Mouse (Mus musculus): ENCODE data around the gene Cacnb2. TPM values are rescaled to one million over a fixed set of nuclear protein-coding genes. Genes with fewer than 3 reads are reported as not detected.

Gene Cacnb2
- total and polyA plus RNA-seq, 3 experiments: not detected

DNA sequence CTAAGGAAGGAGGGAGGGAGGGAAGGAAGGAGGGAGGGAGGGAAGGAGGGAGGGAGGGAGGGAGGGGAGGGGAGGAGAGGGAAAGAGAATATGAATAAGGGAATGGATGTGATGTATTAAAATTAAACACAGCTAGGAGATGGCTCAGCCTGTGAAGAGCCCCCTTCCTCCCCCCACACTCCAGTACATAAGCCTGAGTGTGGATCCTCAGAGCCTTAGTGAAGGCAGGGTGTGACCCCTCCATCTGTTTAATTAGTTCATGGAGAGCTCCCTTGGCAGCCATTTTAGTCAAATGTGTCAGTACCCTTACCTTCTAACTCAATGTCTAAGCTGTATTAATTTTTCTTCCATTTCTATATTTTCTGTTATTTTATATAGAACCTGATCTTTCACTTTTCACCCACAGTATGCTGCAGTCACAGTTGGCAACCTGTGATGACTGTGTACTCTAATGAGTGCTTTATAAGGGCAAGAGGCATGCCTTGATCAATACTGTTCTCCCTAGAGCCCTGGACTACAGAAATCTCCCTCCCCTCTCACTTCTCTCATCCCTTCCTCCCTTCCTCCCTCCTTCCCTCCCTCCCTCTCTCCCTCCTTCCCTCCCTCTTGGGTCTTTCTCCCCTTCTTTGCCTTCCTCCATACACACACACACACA is 4.9 kb upstream of the Cacnb2 start:
- no peaks in the 10 kb centered on the region for H3K9me3 ChIP-seq (replicated peaks; ENCODE audit: insufficient read depth, low read length)
- H3K36me3 ChIP-seq (ENCODE audit: control insufficient read depth in 1 of 2, insufficient read depth in 2 of 2, low read length in 2 of 2): no peaks in the 10 kb centered on the region
- H3K27me3 ChIP-seq (ENCODE audit: control insufficient read depth in 1 of 2, insufficient read depth in 2 of 2, low read length in 2 of 2): no peaks in the 10 kb centered on the region
- no peaks in the 10 kb centered on the region for H3K4me1 ChIP-seq (ENCODE audit: control insufficient read depth in 1 of 2, insufficient read depth in 2 of 2, low read length in 2 of 2)
- no peak for DNase-seq (ENCODE audit: low read depth, low spot score)
- TF ChIP-seq NELFE (IDR thresholded peaks at IDR 0.05; ENCODE audit: low read depth, low read length) (no peak), TCF12 (IDR thresholded peaks at IDR 0.05; ENCODE audit: low read depth, low read length) (no peak), RCOR1 (IDR thresholded peaks at IDR 0.05; ENCODE audit: low read depth, low read length) (no peak), ELF1 (IDR thresholded peaks at IDR 0.05; ENCODE audit: low read depth, low read length) (no peak), MAZ (IDR thresholded peaks at IDR 0.05; ENCODE audit: low read depth, low read length) (no peak), MAX (IDR thresholded peaks at IDR 0.05; ENCODE audit: low read length) (no peak), CHD2 (IDR thresholded peaks at IDR 0.05; ENCODE audit: low read length) (no peak), TBP (IDR thresholded peaks at IDR 0.05; ENCODE audit: low read depth, low read length) (no peak), USF2 (IDR thresholded peaks at IDR 0.05; ENCODE audit: borderline replicate concordance in 1 of 2, insufficient read depth in 1 of 2, low read depth in 1 of 2, low read length in 2 of 2) (no peak), MAFK (IDR thresholded peaks at IDR 0.05; ENCODE audit: borderline replicate concordance, low read depth, low read length) (no peak), MEF2A (IDR thresholded peaks at IDR 0.05; ENCODE audit: extremely low read depth, insufficient replicate concordance, low read depth, low read length, poor library complexity, severe bottlenecking) (no peak)
- no peaks in the 10 kb centered on the region for H3K79me2 ChIP-seq (ENCODE audit: control insufficient read depth, insufficient read depth, low read length, poor library complexity)
- no peak overlapping the region for H3K27ac ChIP-seq (ENCODE audit: control insufficient read depth, low read depth, low read length)
- H3K9ac ChIP-seq (ENCODE audit: control insufficient read depth, low read depth, low read length, poor library complexity, severe bottlenecking): no peak overlapping the region
- H3K4me3 ChIP-seq (ENCODE audit: control insufficient read depth in 1 of 2, insufficient read depth in 1 of 2, low read depth in 2 of 2, low read length in 2 of 2): no peak overlapping the region

DNA sequence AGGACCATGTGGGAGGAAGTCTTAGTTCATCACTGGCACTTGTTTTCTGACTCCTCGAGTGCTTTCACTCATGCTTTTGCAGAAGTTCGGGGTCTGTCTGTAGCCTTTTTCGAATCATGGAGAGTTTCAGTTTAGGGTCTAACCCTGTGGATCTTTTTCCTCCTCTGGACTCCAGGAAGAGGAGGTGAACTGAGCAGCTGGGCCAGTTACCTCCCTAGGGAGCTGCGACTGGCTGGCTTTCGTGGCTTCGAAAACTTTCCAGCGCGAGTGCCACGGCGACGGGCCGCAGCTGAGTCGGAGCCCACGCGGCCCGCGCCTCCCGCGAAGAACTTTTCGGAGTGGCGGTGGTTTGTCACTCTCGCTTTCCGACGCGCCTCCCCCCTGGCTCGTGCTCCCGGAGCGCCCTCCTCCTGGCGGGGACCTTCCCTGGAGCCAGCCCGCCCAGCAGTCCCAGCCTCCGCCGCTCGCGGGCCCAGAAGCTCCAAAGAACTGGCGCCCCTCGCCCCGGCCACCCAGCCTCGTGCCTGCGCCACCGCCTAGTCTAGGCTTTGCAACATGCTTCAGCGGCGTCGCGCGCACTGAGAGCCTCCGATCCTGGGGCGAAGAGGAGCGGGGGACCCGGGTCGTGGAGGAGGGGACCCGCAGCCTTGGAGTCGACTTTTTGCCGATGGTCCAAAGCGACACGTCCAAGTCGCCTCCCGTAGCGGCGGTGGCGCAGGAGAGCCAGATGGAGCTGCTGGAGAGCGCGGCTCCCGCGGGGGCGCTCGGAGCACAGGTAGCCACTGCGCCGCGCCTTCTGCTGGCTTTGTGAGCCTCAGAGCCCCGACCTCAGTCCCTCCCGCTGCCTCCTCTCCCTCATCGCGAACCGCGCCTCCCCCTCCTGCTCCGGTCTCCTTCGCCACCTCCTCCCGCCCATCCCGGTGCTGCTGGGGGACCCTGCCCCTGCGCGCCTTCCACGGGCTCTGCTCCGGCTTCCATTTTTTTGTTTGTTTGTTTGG is 1.2 kb downstream of the Cacnb2 start:
- no peak overlapping the region for H3K4me3 ChIP-seq (ENCODE audit: control insufficient read depth in 1 of 2, insufficient read depth in 1 of 2, low read depth in 2 of 2, low read length in 2 of 2)
- H3K9ac ChIP-seq (ENCODE audit: control insufficient read depth, low read depth, low read length, poor library complexity, severe bottlenecking): no peak overlapping the region
- H3K27me3 ChIP-seq (ENCODE audit: control insufficient read depth in 1 of 2, insufficient read depth in 2 of 2, low read length in 2 of 2): no peaks in the 10 kb centered on the region
- TF ChIP-seq ZNF384 (IDR thresholded peaks at IDR 0.05; ENCODE audit: low read depth, low read length) (no peak), MEF2A (IDR thresholded peaks at IDR 0.05; ENCODE audit: extremely low read depth, insufficient replicate concordance, low read depth, low read length, poor library complexity, severe bottlenecking) (no peak), MYB (IDR thresholded peaks at IDR 0.05; ENCODE audit: low read depth, low read length) (no peak), UBTF (IDR thresholded peaks at IDR 0.05; ENCODE audit: borderline replicate concordance, insufficient read depth, low read depth, low read length) (no peak), MXI1 (IDR thresholded peaks at IDR 0.05; ENCODE audit: low read depth, low read length) (no peak), ETS1 (IDR thresholded peaks at IDR 0.05; ENCODE audit: low read depth, low read length) (no peak), MYC (IDR thresholded peaks at IDR 0.05; ENCODE audit: low read depth, low read length) (no peak)
- H3K4me1 ChIP-seq (ENCODE audit: control insufficient read depth in 1 of 2, insufficient read depth in 2 of 2, low read length in 2 of 2): no peaks in the 10 kb centered on the region
- DNase-seq (ENCODE audit: low read depth, low spot score): no peak
- no peak overlapping the region for H3K27ac ChIP-seq (ENCODE audit: control insufficient read depth, low read depth, low read length)
- no peaks in the 10 kb centered on the region for H3K36me3 ChIP-seq (ENCODE audit: control insufficient read depth in 1 of 2, insufficient read depth in 2 of 2, low read length in 2 of 2)
- H3K9me3 ChIP-seq (replicated peaks; ENCODE audit: insufficient read depth, low read length): no peaks in the 10 kb centered on the region
- no peaks in the 10 kb centered on the region for H3K79me2 ChIP-seq (ENCODE audit: control insufficient read depth, insufficient read depth, low read length, poor library complexity)

All from MEL (cell line).